Mouse (Mus musculus): Measurements from ENCODE around the gene Dpt. TPM values are rescaled to one million over a fixed set of nuclear protein-coding genes. Genes with fewer than 3 reads are reported as not detected.
A peak's percentile ranks its signal among the peaks of the same experiment; 100 is the strongest.

Gene Dpt
- not detected in 2 replicates for polyA plus RNA-seq (2014; fragmentation: Nextera tagmentation; extraction: Ambion mirVana)

- DNase-seq (ENCODE audit: low spot score) (no peak), ATAC-seq (no peak)
- Histone ChIP-seq H3K27me3 (replicated peaks; ENCODE audit: control insufficient read depth, insufficient read depth, low read length) (no peaks in the 10 kb centered on the region), H3K4me1 (ENCODE audit: control insufficient read depth, insufficient read depth, low read length) (no peaks in the 10 kb centered on the region), H3K27ac (ENCODE audit: low read depth, low read length) (no peak within 1 kb of the TSS), H3K4me3 (ENCODE audit: low read depth, low read length) (no peak within 1 kb of the TSS), H3K36me3 (ENCODE audit: control insufficient read depth, insufficient read depth, low read length) (no peaks in the 10 kb centered on the region), H3K9ac (ENCODE audit: low read length) (no peak within 1 kb of the TSS), H3K9me3 (replicated peaks; ENCODE audit: control insufficient read depth, low read length) (no peaks in the 10 kb centered on the region), H3K4me2 (ENCODE audit: low read length) (no peak within 1 kb of the TSS)
- 92% methylated on average over 8 of the region's 8 CpGs for WGBS
Observed at GRCm38 (mm10) chr1:164796471-164796870, at the start of gene Dpt. TSS of gene Dpt (plus strand) at chr1:164796644.

- WGBS = 95% methylated on average over 4 of the region's 4 CpGs
- DNase-seq (ENCODE audit: low spot score) (no peak), ATAC-seq (no peak)
- no peaks in the 10 kb centered on the region for H3K4me1 ChIP-seq (ENCODE audit: control insufficient read depth, insufficient read depth, low read length)
- H3K27me3 ChIP-seq (replicated peaks; ENCODE audit: control insufficient read depth, insufficient read depth, low read length) = no peaks in the 10 kb centered on the region
- no peaks in the 10 kb centered on the region for H3K9me3 ChIP-seq (replicated peaks; ENCODE audit: control insufficient read depth, low read length)
- H3K27ac ChIP-seq (ENCODE audit: low read depth, low read length) = no peak overlapping the region
- H3K4me2 ChIP-seq (ENCODE audit: low read length) = no peak overlapping the region
- no peak overlapping the region for H3K9ac ChIP-seq (ENCODE audit: low read length)
- no peaks in the 10 kb centered on the region for H3K36me3 ChIP-seq (ENCODE audit: control insufficient read depth, insufficient read depth, low read length)
- no peak overlapping the region for H3K4me3 ChIP-seq (ENCODE audit: low read depth, low read length)
Observed at GRCm38 (mm10) chr1:164753736-164754135, 42.7 kb upstream of the Dpt start.

GRCm38 (mm10) chr1:164755671-164756070, 40.8 kb upstream of the Dpt start:
- Histone ChIP-seq H3K27ac (ENCODE audit: low read depth, low read length) (no peak overlapping the region), H3K9ac (ENCODE audit: low read length) (no peak overlapping the region), H3K9me3 (replicated peaks; ENCODE audit: control insufficient read depth, low read length) (no peaks in the 10 kb centered on the region), H3K4me1 (ENCODE audit: control insufficient read depth, insufficient read depth, low read length) (no peaks in the 10 kb centered on the region), H3K27me3 (replicated peaks; ENCODE audit: control insufficient read depth, insufficient read depth, low read length) (no peaks in the 10 kb centered on the region), H3K36me3 (ENCODE audit: control insufficient read depth, insufficient read depth, low read length) (no peaks in the 10 kb centered on the region), H3K4me2 (ENCODE audit: low read length) (no peak overlapping the region), H3K4me3 (ENCODE audit: low read depth, low read length) (no peak overlapping the region)
- DNase-seq (ENCODE audit: low spot score) (no peak), ATAC-seq (no peak)
- WGBS = 87% methylated on average over 3 of the region's 3 CpGs

- Histone ChIP-seq H3K4me3 (ENCODE audit: low read depth, low read length) (no peak overlapping the region), H3K27me3 (replicated peaks; ENCODE audit: control insufficient read depth, insufficient read depth, low read length) (no peaks in the 10 kb centered on the region), H3K4me2 (ENCODE audit: low read length) (no peak overlapping the region), H3K4me1 (ENCODE audit: control insufficient read depth, insufficient read depth, low read length) (no peaks in the 10 kb centered on the region), H3K9me3 (replicated peaks; ENCODE audit: control insufficient read depth, low read length) (no peaks in the 10 kb centered on the region), H3K36me3 (ENCODE audit: control insufficient read depth, insufficient read depth, low read length) (no peaks in the 10 kb centered on the region), H3K27ac (ENCODE audit: low read depth, low read length) (no peak overlapping the region), H3K9ac (ENCODE audit: low read length) (no peak overlapping the region)
- 83% methylated on average over 2 of the region's 2 CpGs for WGBS
- DNase-seq (ENCODE audit: low spot score) (no peak), ATAC-seq (no peak)
Observed at GRCm38 (mm10) chr1:164756951-164757350, 39.5 kb upstream of the Dpt start.

- no peak for DNase-seq (ENCODE audit: low spot score)
- Histone ChIP-seq H3K27me3 (replicated peaks; ENCODE audit: control insufficient read depth, insufficient read depth, low read length) (no peaks in the 10 kb centered on the region), H3K27ac (ENCODE audit: low read depth, low read length) (no peak overlapping the region), H3K4me1 (ENCODE audit: control insufficient read depth, insufficient read depth, low read length) (no peaks in the 10 kb centered on the region), H3K9ac (ENCODE audit: low read length) (no peak overlapping the region), H3K9me3 (replicated peaks; ENCODE audit: control insufficient read depth, low read length) (no peaks in the 10 kb centered on the region), H3K4me3 (ENCODE audit: low read depth, low read length) (no peak overlapping the region), H3K4me2 (ENCODE audit: low read length) (no peak overlapping the region), H3K36me3 (ENCODE audit: control insufficient read depth, insufficient read depth, low read length) (no peaks in the 10 kb centered on the region)
- 76% methylated on average over 2 of the region's 2 CpGs for WGBS
- ATAC-seq = no peak
Observed at GRCm38 (mm10) chr1:164758401-164758800, 38.0 kb upstream of the Dpt start.

- ATAC-seq = no peak
- 73% methylated on average over 2 of the region's 2 CpGs for WGBS
Observed at GRCm38 (mm10) chr1:164762276-164762675, 34.2 kb upstream of the Dpt start.

GRCm38 (mm10) chr1:164766646-164767045, 29.8 kb upstream of the Dpt start:
- DNase-seq (ENCODE audit: low spot score) (peak; percentile 22), ATAC-seq (no peak)
- Histone ChIP-seq H3K4me3 (ENCODE audit: low read depth, low read length) (no peak overlapping the region), H3K9ac (ENCODE audit: low read length) (no peak overlapping the region), H3K27me3 (replicated peaks; ENCODE audit: control insufficient read depth, insufficient read depth, low read length) (no peaks in the 10 kb centered on the region), H3K4me1 (ENCODE audit: control insufficient read depth, insufficient read depth, low read length) (no peaks in the 10 kb centered on the region), H3K4me2 (ENCODE audit: low read length) (no peak overlapping the region), H3K9me3 (replicated peaks; ENCODE audit: control insufficient read depth, low read length) (no peaks in the 10 kb centered on the region), H3K27ac (ENCODE audit: low read depth, low read length) (no peak overlapping the region), H3K36me3 (ENCODE audit: control insufficient read depth, insufficient read depth, low read length) (no peaks in the 10 kb centered on the region)
- WGBS = 77% methylated on average over 3 of the region's 3 CpGs

More at GRCm38 (mm10) chr1:164762276-164762675, 34.2 kb upstream of the Dpt start:
- no peak overlapping the region for H3K27ac ChIP-seq (ENCODE audit: low read depth, low read length)
- H3K4me1 ChIP-seq (ENCODE audit: control insufficient read depth, insufficient read depth, low read length) = no peaks in the 10 kb centered on the region
- no peak overlapping the region for H3K9ac ChIP-seq (ENCODE audit: low read length)
- H3K4me2 ChIP-seq (ENCODE audit: low read length) = no peak overlapping the region
- no peaks in the 10 kb centered on the region for H3K27me3 ChIP-seq (replicated peaks; ENCODE audit: control insufficient read depth, insufficient read depth, low read length)
- no peaks in the 10 kb centered on the region for H3K9me3 ChIP-seq (replicated peaks; ENCODE audit: control insufficient read depth, low read length)
- no peak overlapping the region for H3K4me3 ChIP-seq (ENCODE audit: low read depth, low read length)
- DNase-seq (ENCODE audit: low spot score) = no peak
- no peaks in the 10 kb centered on the region for H3K36me3 ChIP-seq (ENCODE audit: control insufficient read depth, insufficient read depth, low read length)

- peak; percentile 16 for DNase-seq (ENCODE audit: low spot score)
Observed at GRCm38 (mm10) chr1:164770611-164771010, 25.8 kb upstream of the Dpt start.

GRCm38 (mm10) chr1:164780851-164781510, 15.5 kb upstream of the Dpt start:
- H3K9ac ChIP-seq (ENCODE audit: low read length) = no peak overlapping the region
- no peak overlapping the region for H3K4me2 ChIP-seq (ENCODE audit: low read length)
- 65% methylated on average over 7 of the region's 7 CpGs for WGBS
- no peak for DNase-seq (ENCODE audit: low spot score)
- H3K4me3 ChIP-seq (ENCODE audit: low read depth, low read length) = no peak overlapping the region
- H3K36me3 ChIP-seq (ENCODE audit: control insufficient read depth, insufficient read depth, low read length) = no peaks in the 10 kb centered on the region
- H3K9me3 ChIP-seq (replicated peaks; ENCODE audit: control insufficient read depth, low read length) = no peaks in the 10 kb centered on the region
- no peak for ATAC-seq
- no peak overlapping the region for H3K27ac ChIP-seq (ENCODE audit: low read depth, low read length)
- no peaks in the 10 kb centered on the region for H3K4me1 ChIP-seq (ENCODE audit: control insufficient read depth, insufficient read depth, low read length)
- H3K27me3 ChIP-seq (replicated peaks; ENCODE audit: control insufficient read depth, insufficient read depth, low read length) = no peaks in the 10 kb centered on the region

More at GRCm38 (mm10) chr1:164770611-164771010, 25.8 kb upstream of the Dpt start:
- Histone ChIP-seq H3K27ac (ENCODE audit: low read depth, low read length) (no peak overlapping the region), H3K4me1 (ENCODE audit: control insufficient read depth, insufficient read depth, low read length) (no peaks in the 10 kb centered on the region), H3K9me3 (replicated peaks; ENCODE audit: control insufficient read depth, low read length) (no peaks in the 10 kb centered on the region), H3K4me2 (ENCODE audit: low read length) (no peak overlapping the region), H3K27me3 (replicated peaks; ENCODE audit: control insufficient read depth, insufficient read depth, low read length) (no peaks in the 10 kb centered on the region), H3K4me3 (ENCODE audit: low read depth, low read length) (no peak overlapping the region), H3K9ac (ENCODE audit: low read length) (no peak overlapping the region), H3K36me3 (ENCODE audit: control insufficient read depth, insufficient read depth, low read length) (no peaks in the 10 kb centered on the region)
- 76% methylated on average over 7 of the region's 7 CpGs for WGBS
- no peak for ATAC-seq

Data from forebrain, embryonic 14.5 days (tissue).